Mouse (Mus musculus) embryonic facial prominence, embryonic 14.5 days (tissue): ENCODE results near the gene Mtx1. TPM values are rescaled to one million over a fixed set of nuclear protein-coding genes. Genes with fewer than 3 reads are reported as not detected.
A peak's percentile ranks its signal among the peaks of the same experiment; 100 is the strongest.

Source experiments
- microRNA counts: library from miRNA; unstranded; fragments of <30 nt; microRNA quantifications from one replicate; lab custom pipeline; 2017
- microRNA-seq: library from miRNA; unstranded; fragments of <30 nt; microRNA quantifications from one replicate; pipeline ENCODE4, GENCODE M21; 2016; ENCODE audit warnings: borderline number of aligned reads
- polyA plus RNA-seq: library from polyadenylated mRNA; unstranded; fragments of >200 nt; fragmentation: Nextera tagmentation; extraction: Ambion mirVana; gene quantifications from 2 replicates; pipeline ENCODE4 v1.2.1, GENCODE M21; 2014

Mtx1 gene
- polyA plus RNA-seq, 1 experiment from 2014 or later, result 151 TPM

MicroRNAs encoded within 50 kb of the gene (microRNA counts, 519-probe panel; counts per million panel counts)
- microRNA mmu-miR-92b (lab: Ali Mortazavi, UCI), result 19.3 counts per million

Small RNA genes lying within 50 kb of the gene (microRNA-seq; reads per million reads assigned to microRNA genes)
- gene Mir92b, result 381 reads per million, percentile 66 among the genes with 10 or more reads in this experiment

Other genes starting within 250 kb of the Mtx1 start
- gene Rusc1, start 133.8 kb downstream of the Mtx1 start, polyA plus RNA-seq, result 23.5 and 26.5 TPM in 2 replicates
- gene Gm43738, start 126.0 kb downstream of the Mtx1 start, polyA plus RNA-seq, result not detected in 2 replicates
- gene Fdps, start 125.1 kb downstream of the Mtx1 start, polyA plus RNA-seq, result 183 and 205 TPM in 2 replicates
- 0.30 TPM in 1 of 2 replicates, not detected in the other for gene Pklr, start 90.9 kb downstream of the Mtx1 start, polyA plus RNA-seq
- 1.4 and 2.8 TPM in 2 replicates for gene Hcn3, start 66.9 kb downstream of the Mtx1 start, polyA plus RNA-seq
- gene Clk2, start 62.3 kb downstream of the Mtx1 start, polyA plus RNA-seq, result 22.4 and 23.9 TPM in 2 replicates
- 93.4 and 96.9 TPM in 2 replicates for gene Scamp3, start 49.6 kb downstream of the Mtx1 start, polyA plus RNA-seq
- 27.9 and 33.9 TPM in 2 replicates for gene Fam189b, start 43.9 kb downstream of the Mtx1 start, polyA plus RNA-seq
- gene Gba, start 24.2 kb downstream of the Mtx1 start, polyA plus RNA-seq, result 47.8 and 54.5 TPM in 2 replicates
- 51.5 and 52.0 TPM in 2 replicates for gene Thbs3, start 11.9 kb downstream of the Mtx1 start, polyA plus RNA-seq
- 2.0 and 4.1 TPM in 2 replicates for gene Muc1, start 2.0 kb upstream of the Mtx1 start, polyA plus RNA-seq
- gene Krtcap2, start 18.9 kb upstream of the Mtx1 start, polyA plus RNA-seq, result 324 and 349 TPM in 2 replicates
- 3.7 and 4.7 TPM in 2 replicates for gene Trim46, start 19.2 kb upstream of the Mtx1 start, polyA plus RNA-seq
- 151 and 177 TPM in 2 replicates for gene Dpm3, start 32.3 kb upstream of the Mtx1 start, polyA plus RNA-seq
- gene Slc50a1, start 43.5 kb upstream of the Mtx1 start, polyA plus RNA-seq, result 70.5 and 80.2 TPM in 2 replicates
- 33.8 and 35.8 TPM in 2 replicates for gene Efna1, start 54.1 kb upstream of the Mtx1 start, polyA plus RNA-seq
- gene Efna3, start 95.9 kb upstream of the Mtx1 start, polyA plus RNA-seq, result 18.7 and 21.2 TPM in 2 replicates
- 17.5 and 20.7 TPM in 2 replicates for gene Efna4, start 110.9 kb upstream of the Mtx1 start, polyA plus RNA-seq
- gene Adam15, start 122.9 kb upstream of the Mtx1 start, polyA plus RNA-seq, result 44.4 and 51.7 TPM in 2 replicates
- not detected in 2 replicates for gene Dcst2, start 134.9 kb upstream of the Mtx1 start, polyA plus RNA-seq
- gene Dcst1, start 138.2 kb upstream of the Mtx1 start, polyA plus RNA-seq, result 0.26 and 0.33 TPM in 2 replicates
- gene Zbtb7b, start 167.7 kb upstream of the Mtx1 start, polyA plus RNA-seq, result 2.3 and 3.6 TPM in 2 replicates
- not detected in 2 replicates for gene Lenep, start 175.7 kb upstream of the Mtx1 start, polyA plus RNA-seq
- gene Flad1, start 184.8 kb upstream of the Mtx1 start, polyA plus RNA-seq, result 24.2 and 24.8 TPM in 2 replicates
- 380 and 425 TPM in 2 replicates for gene Cks1b, start 191.3 kb upstream of the Mtx1 start, polyA plus RNA-seq
- gene Shc1, start 191.4 kb upstream of the Mtx1 start, polyA plus RNA-seq, result 74.0 and 75.2 TPM in 2 replicates
- gene Pygo2, start 203.1 kb upstream of the Mtx1 start, polyA plus RNA-seq, result 49.2 and 51.6 TPM in 2 replicates
- gene Pbxip1, start 209.6 kb upstream of the Mtx1 start, polyA plus RNA-seq, result 24.1 and 25.9 TPM in 2 replicates
- gene Pmvk, start 227.5 kb upstream of the Mtx1 start, polyA plus RNA-seq, result 45.7 and 48.6 TPM in 2 replicates